Mouse (Mus musculus) thymus, postnatal 0 days (tissue): ENCODE data around the gene Ints4. TPM values are rescaled to one million over a fixed set of nuclear protein-coding genes. Genes with fewer than 3 reads are reported as not detected.
"Not testable (repeated sequence)": the region's sequence is repeated elsewhere in the genome, so short reads cannot be mapped to it uniquely, and the experiment has no call there.

Source experiments
- DNase-seq: peaks from one replicate; pipeline ENCODE4 v3.0.0-alpha.2; 2015; ENCODE audit warnings: low spot score
- polyA plus RNA-seq: library from polyadenylated mRNA; unstranded; fragments of >200 nt; fragmentation: Nextera tagmentation; extraction: Ambion mirVana; gene quantifications from 2 replicates; pipeline ENCODE4 v1.2.1, GENCODE M21; 2015

Ints4 gene
- polyA plus RNA-seq = 32.0 and 34.7 TPM in 2 replicates

GRCm38 (mm10) chr7:97480821-97481339 lies at the start of gene Ints4:
TSS of gene Ints4 (plus strand) at chr7:97480956.
- peak; percentile 93 for DNase-seq

- DNase-seq = not testable (repeated sequence)
These were observed 47.2 kb upstream of the Ints4 start for GRCm38 (mm10) chr7:97433517-97433916.

GRCm38 (mm10) chr7:97434517-97434916 lies 46.2 kb upstream of the Ints4 start:
- no peak for DNase-seq

- no peak for DNase-seq
These were observed 41.8 kb upstream of the Ints4 start for GRCm38 (mm10) chr7:97438986-97439385.

- peak; percentile 39 for DNase-seq
These were observed 34.4 kb upstream of the Ints4 start for GRCm38 (mm10) chr7:97446171-97446925.

GRCm38 (mm10) chr7:97447050-97447531 lies 33.7 kb upstream of the Ints4 start:
- no peak for DNase-seq

GRCm38 (mm10) chr7:97451023-97451422 lies 29.7 kb upstream of the Ints4 start, which contains the start of gene Kctd14:
TSS of gene Kctd14 (plus strand) at chr7:97451323.
- not testable (repeated sequence) for DNase-seq

- DNase-seq = peak; percentile 42
These were observed 28.6 kb upstream of the Ints4 start for GRCm38 (mm10) chr7:97452196-97452595.

GRCm38 (mm10) chr7:97453141-97453921 lies 27.4 kb upstream of the Ints4 start:
- DNase-seq = peak; percentile 30

GRCm38 (mm10) chr7:97454795-97455194 lies 26.0 kb upstream of the Ints4 start:
- DNase-seq = no peak

- peak; percentile 8 for DNase-seq
These were observed 25.2 kb upstream of the Ints4 start for GRCm38 (mm10) chr7:97455577-97455976.

- no peak for DNase-seq
These were observed 7.8 kb upstream of the Ints4 start for GRCm38 (mm10) chr7:97473001-97473400.

GRCm38 (mm10) chr7:97479349-97479748 lies 1.4 kb upstream of the Ints4 start:
- DNase-seq = no peak

GRCm38 (mm10) chr7:97480290-97480689 lies 466 bp upstream of the Ints4 start:
- no peak for DNase-seq

- DNase-seq = no peak
These were observed 2.6 kb downstream of the Ints4 start for GRCm38 (mm10) chr7:97483378-97483777.

GRCm38 (mm10) chr7:97491157-97491556 lies 10.4 kb downstream of the Ints4 start:
- DNase-seq = no peak

GRCm38 (mm10) chr7:97492420-97492819 lies 11.7 kb downstream of the Ints4 start:
- DNase-seq = no peak

- no peak for DNase-seq
These were observed 14.3 kb downstream of the Ints4 start for GRCm38 (mm10) chr7:97495052-97495451.

- no peak for DNase-seq
These were observed 19.9 kb downstream of the Ints4 start for GRCm38 (mm10) chr7:97500555-97501209.

- no peak for DNase-seq
These were observed 34.0 kb downstream of the Ints4 start for GRCm38 (mm10) chr7:97514786-97515185.

- no peak for DNase-seq
These were observed 39.2 kb downstream of the Ints4 start for GRCm38 (mm10) chr7:97519935-97520334.
